Mouse (Mus musculus) bone marrow, adult 2 months (tissue): ENCODE results near the gene Dnase2a.

Experiments used
- CTCF ChIP-seq: fragments of 200-500 bp; IDR thresholded peaks from 2 replicates; pipeline ENCODE4 v1.5.1; 2011; ENCODE audit warnings: low read length, control low read depth; ENCODE audit not compliant: control insufficient read depth, insufficient read depth
- POLR2A ChIP-seq: fragments of 200-500 bp; IDR thresholded peaks from 2 replicates; pipeline ENCODE4 v1.6.1; 2011; ENCODE audit warnings: low read depth, mild to moderate bottlenecking, control low read depth, low read length, borderline replicate concordance; ENCODE audit not compliant: control insufficient read depth

DNA sequence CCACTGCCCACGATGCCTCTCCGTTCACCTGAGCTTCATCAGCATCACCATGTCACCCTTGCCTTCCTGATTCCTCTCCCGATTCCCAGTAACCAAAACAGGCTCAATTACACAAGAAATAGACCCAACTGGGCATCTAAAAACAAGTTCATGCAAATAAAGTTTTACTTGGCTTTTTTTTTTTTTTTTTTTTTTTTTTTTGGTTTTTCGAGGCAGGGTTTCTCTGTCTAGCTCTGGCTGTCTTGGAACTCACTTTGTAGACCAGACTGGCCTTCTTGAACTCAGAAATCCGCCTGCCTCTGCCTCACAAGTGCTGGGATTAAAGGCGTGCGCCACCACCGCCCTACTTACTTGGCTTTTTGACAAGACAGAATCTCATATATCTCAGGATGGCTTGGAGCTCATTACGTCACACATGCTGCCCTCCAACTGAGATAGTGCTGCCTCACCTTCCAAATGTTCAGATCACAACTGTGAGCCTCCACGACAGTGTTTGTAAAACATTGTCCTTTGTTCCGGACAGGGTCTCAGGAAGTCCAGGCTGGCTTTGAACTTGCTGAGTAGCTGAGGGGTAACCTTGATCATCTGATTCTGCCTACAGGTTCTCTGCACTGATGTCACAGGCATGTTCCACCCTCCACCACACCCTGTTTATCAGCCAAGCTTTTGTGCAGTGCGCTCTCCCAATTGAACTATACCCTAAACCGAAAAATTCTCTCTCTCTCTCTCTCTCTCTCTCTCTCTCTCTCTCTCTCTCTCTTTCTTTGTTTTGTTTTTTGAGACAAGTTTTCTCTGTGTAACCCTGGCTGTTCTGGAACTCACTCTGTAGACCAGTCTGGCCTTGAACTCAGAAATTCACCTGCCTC lies 29.5 kb downstream of the Dnase2a start:
- TF ChIP-seq POLR2A (no peak), CTCF (no peak)
